Mouse (Mus musculus) R1 (cell line): ENCODE data around the gene Gm27027.

Experiments
- DNase-seq: peaks from one replicate; pipeline ENCODE4 v3.0.0-alpha.2; 2018; ENCODE audit warnings: low read depth, low spot score

The Gm27027 gene

GRCm38 (mm10) chr2:93976436-93977252 lies 19.5 kb downstream of the Gm27027 start:
- peak; percentile 73 for DNase-seq

DNA sequence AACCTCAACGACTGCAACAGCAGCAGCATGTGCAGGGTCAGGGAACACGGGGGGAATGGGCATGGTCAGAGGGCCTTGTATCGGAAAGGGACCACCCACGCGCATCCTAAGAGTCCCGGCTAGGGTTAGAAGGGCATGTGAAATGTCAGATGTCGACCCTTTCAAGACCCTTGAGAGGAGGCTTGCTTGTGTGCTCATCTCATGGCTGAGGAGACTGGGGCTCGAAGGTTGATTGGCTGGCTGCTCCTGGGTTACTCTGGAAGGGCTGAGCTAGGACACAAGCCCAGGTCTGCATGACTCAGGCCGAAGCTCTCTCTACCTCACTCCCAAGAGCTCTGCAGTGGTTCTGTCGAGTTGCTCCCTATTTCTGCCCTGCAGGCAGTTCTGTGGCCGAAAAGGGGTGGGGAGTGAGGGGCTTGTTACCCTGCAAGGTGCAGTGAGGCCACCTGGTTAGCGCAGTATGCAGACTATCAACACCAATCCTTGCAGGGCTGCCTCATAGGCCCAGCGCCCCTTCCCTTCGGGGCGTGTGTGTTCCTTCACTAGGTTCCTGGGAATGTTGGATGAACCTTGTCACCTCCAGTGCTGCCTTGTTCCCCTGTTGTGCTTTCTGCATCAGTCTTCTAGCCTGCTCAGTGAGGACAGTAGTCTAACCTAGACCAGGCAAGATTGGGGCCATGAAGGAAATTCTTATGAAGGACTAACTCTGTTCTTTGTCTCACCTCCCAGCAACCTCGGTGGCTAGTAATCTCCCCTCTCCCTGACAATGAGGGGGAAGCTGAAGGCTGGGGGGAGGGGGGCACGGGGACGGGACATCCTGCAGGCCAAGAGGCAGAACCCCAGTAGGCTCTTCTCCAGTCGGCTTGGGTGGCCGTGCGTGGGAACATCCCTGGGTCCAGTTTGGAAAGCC lies 20.4 kb downstream of the Gm27027 start:
- peak; percentile 21 for DNase-seq

DNA sequence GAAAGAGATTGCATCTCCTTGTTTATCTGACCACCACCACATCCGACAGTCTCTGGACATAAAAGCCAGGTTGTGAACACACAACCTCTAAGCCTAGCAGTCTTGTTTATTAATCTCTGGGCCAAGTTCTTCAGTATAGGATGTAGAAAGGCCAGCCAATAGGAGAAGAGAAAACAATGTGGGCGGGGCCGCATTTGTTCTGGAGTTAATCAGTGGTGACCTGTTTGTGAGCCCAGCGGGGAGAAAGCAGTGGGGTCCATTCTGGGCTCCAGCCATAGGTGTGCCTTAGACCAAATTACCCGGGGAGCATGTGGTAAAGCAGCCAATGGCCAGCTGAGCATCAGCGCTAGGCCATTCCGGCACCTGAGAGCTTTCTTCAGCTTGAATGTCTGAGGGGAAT lies 21.1 kb downstream of the Gm27027 start:
- peak; percentile 42 for DNase-seq

GRCm38 (mm10) chr2:93971647-93972046 lies 24.5 kb downstream of the Gm27027 start:
- DNase-seq = no peak

GRCm38 (mm10) chr2:93964494-93965160 lies 31.5 kb downstream of the Gm27027 start:
- DNase-seq = no peak

DNA sequence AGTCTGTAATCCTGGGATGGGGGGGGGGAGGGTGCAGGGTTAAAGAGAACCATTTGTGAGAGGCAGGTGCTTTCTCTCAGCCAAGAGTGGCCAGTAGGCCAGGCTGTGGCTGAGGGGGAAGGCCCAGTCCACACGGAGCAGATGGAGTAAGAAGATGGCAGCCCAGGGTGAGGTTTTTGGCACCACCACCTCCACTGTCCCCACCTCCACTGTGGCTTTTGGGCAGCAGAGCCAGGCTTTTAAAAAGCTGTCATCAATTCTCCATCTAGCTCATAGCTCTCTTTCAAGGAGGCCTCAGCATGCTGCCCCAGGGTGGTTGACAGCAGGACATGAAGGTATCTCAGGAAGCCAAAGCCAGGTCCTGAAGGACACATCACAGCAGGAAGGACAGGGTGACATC lies 32.4 kb downstream of the Gm27027 start:
- DNase-seq = no peak

DNA sequence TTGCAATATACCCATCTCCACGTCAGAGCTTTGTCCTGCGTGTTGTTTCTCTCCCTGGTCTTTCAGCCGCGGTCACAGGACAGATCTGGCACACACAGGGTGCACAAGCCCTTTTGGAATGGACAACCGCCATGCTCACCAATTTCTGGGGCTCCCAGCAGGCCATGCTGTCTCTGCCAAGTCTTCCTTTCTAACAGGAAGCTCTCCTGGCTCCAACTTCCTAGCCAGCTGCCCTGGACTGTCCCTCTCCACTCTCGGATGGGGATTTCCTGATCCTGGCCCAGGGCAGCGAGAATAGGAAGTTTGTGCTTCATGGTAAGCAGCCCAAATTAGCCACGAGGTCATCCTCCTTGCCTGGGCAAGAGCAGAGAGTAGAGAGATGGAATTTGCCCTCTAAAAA lies 34.4 kb downstream of the Gm27027 start:
- no peak for DNase-seq

- no peak for DNase-seq
These were observed 36.8 kb downstream of the Gm27027 start for GRCm38 (mm10) chr2:93959346-93959745.

DNA sequence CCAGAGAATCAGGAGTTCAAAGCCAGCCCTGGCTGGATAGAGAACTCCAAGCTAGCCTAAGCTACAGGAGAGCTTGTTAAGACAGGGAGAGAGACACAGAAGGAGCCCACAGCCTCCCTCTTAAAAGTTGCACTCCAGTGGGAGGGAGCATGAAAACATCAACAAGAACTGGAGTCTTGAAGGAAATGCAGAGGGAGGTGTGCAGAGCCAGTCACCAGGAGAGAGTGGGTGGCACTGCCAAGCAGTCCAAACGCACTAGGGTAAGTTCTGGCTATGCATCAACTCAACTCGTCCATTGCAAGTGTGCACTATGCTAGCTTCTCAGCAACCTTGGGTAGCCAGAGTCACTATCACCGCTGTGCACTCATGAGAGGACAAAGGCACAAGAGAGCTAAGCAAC lies 37.9 kb downstream of the Gm27027 start:
- no peak for DNase-seq

GRCm38 (mm10) chr2:93957785-93958175 lies 38.4 kb downstream of the Gm27027 start:
- DNase-seq = no peak

DNA sequence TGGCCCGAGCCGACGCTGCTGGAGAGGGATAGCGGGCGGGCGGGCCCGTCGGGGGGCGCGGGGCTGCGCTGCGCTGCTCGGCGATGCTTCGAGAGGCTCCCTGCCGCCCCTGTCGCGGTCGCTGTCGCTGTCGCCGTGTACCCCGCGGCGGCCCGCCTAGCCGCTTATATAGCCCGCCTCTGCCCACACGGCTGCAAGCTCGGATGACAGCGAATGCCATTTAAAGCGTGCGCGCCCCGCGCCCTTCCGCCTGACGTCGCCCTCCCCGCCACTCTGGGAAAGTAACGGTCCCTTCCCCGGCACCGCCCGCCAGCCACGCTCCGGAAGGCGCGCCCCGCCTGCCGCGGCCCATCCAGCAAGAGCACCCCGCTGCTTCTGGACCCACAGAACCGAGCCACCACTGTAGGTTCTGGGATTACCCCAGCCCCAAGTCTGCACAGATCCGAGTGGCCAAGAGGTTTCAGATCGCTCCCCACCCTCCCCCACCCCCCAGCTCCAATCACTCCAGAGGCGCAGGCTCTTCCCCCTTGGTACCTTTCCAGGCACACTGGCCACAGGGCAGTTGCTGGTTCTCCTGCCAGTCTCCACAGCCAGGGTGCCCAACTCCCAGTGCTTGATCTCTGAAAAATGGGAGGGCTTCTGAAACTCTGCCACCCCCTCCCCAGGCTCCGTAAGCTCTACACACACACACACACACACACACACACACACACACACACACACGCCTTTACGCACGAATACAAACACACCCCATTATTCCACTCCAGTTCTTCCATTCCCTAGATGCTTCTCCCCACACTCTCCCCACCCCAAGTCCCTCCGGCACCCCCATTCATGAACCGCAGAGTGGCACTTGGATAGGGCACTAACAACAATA lies 39.0 kb downstream of the Gm27027 start, which contains the start of gene Gm13889:
Gene Gm13889 (minus strand): TSS at position 294 of the 877 bp plus-strand sequence.
- peak; percentile 30 for DNase-seq

DNA sequence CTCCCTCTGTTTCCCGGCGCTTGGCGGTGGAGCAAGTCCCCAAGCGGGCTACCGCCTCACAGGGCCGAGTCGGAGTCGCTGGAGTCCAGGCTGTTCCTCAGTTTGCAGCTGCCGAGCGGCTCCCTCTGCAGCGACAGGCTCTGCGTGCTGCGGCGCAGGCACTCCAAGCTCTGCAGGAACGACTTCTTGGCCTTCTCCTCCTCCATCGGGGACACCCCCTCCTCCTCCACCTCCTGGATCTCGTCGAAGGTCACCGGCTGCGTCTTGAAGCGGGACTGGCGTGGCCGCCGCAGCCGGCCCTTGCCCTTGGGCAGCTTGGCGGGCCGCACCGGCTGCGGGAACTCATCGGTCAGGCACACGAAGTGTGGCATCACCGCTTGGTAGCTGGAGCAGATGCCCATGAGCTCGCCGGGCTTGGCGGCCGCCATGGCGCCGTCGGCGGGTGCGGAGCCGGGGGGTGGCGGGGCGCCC lies 39.8 kb downstream of the Gm27027 start:
- DNase-seq = peak; percentile 64

- no peak for DNase-seq
These were observed 40.3 kb downstream of the Gm27027 start for GRCm38 (mm10) chr2:93955886-93956285.

DNA sequence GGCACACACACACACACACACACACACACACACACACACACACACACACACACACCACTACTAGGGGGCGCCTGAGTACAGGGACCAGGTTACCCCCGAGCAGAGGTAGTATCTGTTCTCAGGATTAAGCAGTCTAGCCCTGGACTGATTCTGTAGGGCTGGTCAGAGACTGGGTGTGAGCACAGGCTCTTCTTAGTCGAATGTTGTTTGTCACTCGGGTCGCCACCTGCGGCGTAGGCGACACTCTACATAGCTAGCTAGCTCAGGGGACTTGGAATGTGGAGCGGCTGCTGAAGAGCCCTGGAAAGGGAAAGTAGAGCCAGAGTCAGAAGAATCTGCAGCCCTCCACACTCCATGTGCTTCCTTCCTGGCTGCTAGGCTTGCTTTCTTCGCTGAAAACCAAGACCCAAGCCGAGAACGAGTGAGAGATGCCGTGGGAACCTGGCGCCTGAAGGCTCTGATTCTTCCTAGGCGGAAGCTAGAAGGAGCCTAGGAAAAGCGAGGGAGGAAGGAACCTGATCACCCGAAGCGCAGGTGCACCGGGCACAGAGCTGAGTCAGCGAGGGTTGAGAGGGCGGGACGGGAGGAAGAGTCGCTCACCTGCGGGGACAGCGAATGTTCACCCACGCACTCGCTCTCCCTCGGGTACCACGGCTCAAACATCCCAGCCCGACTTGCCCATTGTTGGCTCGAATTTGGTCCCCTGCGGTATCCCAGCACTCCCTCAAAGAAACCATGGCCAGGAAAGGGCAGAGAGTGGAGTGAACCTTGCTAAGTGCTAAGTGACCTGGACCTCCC lies 41.2 kb downstream of the Gm27027 start:
- peak; percentile 49 for DNase-seq

GRCm38 (mm10) chr2:93953726-93954125 lies 42.4 kb downstream of the Gm27027 start:
- DNase-seq = no peak

DNA sequence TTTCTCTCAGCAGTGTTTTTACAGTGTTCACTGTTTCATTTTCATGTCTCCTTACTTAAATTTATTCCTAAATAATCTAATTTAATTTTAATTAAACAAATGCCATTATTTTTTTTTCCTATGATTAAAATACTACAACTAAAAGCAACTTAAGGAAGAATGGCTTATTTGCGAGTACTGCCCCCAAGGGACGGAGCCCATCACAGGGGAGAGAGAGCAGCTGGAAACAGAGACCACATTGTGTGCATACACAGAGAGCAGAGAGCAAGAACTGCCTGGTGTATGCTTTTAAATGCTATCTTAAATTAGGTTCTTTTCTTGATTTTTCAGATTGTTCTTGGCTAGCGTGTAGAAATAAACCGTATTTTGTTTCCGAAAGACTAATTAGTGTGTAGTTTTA lies 49.2 kb downstream of the Gm27027 start:
- DNase-seq = no peak

GRCm38 (mm10) chr2:93944855-93945254 lies 51.3 kb downstream of the Gm27027 start:
- no peak for DNase-seq

DNA sequence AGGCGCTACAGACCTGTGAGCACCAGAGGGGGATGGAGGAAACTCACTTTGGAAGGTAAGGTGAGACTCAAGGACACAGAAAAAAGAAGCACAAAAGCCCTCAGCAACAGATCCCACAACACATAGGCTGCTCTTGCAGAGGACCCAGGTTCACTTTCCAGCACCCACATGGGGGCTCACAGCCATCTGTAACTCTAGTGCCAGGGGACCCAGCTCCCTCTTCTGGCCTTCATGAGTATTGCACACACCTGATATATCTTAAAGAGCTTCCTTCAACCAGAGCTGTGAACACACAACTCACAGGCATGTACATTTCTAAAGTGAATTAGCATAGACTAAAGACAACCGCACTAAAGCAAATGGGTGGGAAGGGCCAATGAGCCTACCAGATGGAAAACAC lies 52.1 kb downstream of the Gm27027 start:
- peak; percentile 89 for DNase-seq

DNA sequence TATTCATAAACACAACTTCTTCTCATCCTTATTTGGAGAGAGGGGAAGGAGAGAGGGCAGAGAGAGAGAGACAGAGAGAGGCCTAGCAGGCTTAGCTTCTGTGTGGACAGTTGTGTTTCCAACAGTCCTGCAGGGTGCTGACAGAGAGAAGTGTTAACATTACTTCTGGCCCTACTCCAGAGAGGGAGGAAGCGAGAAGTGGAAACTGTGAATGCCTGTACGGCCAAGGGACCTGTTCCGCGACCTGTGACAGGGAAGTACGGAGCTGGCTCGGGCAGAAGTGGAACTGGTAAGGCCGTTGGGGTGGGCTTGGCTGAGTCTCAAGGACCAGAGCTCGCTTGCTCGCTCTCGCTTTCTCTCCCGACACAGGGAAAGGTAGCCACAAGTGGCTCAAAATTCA lies 54.5 kb downstream of the Gm27027 start:
- DNase-seq = no peak

- DNase-seq = no peak
These were observed 57.6 kb downstream of the Gm27027 start for GRCm38 (mm10) chr2:93938534-93938933.
